Comparison of ENCODE assay signal across 18 mouse cellular contexts in genomic region chr14:51009572-51009971, GRCm38 (mm10). TPM values are rescaled to one million over a fixed set of nuclear protein-coding genes. Genes with fewer than 3 reads are reported as not detected.
DNase-seq lines count a peak whose midpoint lies in the region; ATAC-seq and TF ChIP-seq lines count a peak whose summit lies in the region.
"Had no signal": no experiment of that assay in that cellular context is flagged by ENCODE, and none has a peak within 500 bp of the region (broad histone marks: within the 10 kb centered on the region; RNA-seq: fewer than 3 reads in every experiment).

No protein-coding gene starts in this region.

- ATAC-seq in heart, embryonic 13.5 days (ENCODE audit: extremely low read depth, insufficient number of reproducible peaks, low FRiP score, low TSS enrichment), result no peak
- ATAC-seq in lung, embryonic 16.5 days (ENCODE audit: low read depth), result no peak
- ATAC-seq in lung, postnatal 0 days, result no peak
- ATAC-seq: CD4-positive, CD25-positive, alpha-beta regulatory T cell, adult 4 months; hindbrain, embryonic 16.5 days had no signal

- H3K27ac ChIP-seq in heart, embryonic 13.5 days (replicated peaks), result peak overlapping the region; percentile 96
- peak overlapping the region; percentile 98 for H3K27ac ChIP-seq in lung, embryonic 16.5 days (ENCODE audit: low read length)
- no peak overlapping the region for H3K27ac ChIP-seq in lung, postnatal 0 days (ENCODE audit: low read length)
- H3K27ac ChIP-seq: forebrain, embryonic 12.5 days had no signal

- intact Hi-C loops in heart, postnatal 14 days (cut with DNase I), result no loop called here

- no peaks in the 10 kb centered on the region for H3K9me3 ChIP-seq in heart, embryonic 13.5 days
- H3K9me3 ChIP-seq in lung, embryonic 16.5 days (ENCODE audit: control insufficient read depth, low read length), result no peaks in the 10 kb centered on the region
- no peaks in the 10 kb centered on the region for H3K9me3 ChIP-seq in lung, postnatal 0 days (ENCODE audit: low read length)
- H3K9me3 ChIP-seq: forebrain, embryonic 12.5 days had no signal

- H3K9ac ChIP-seq in heart, embryonic 13.5 days, result no peak overlapping the region
- no peak overlapping the region for H3K9ac ChIP-seq in lung, embryonic 16.5 days (ENCODE audit: low read length)
- no peak overlapping the region for H3K9ac ChIP-seq in lung, postnatal 0 days (replicated peaks; ENCODE audit: low read depth)
- H3K9ac ChIP-seq: forebrain, embryonic 12.5 days had no signal

- H3K36me3 ChIP-seq in heart, embryonic 13.5 days, result no peaks in the 10 kb centered on the region
- no peaks in the 10 kb centered on the region for H3K36me3 ChIP-seq in lung, embryonic 16.5 days (ENCODE audit: control insufficient read depth, insufficient read depth, low read length)
- H3K36me3 ChIP-seq in lung, postnatal 0 days (ENCODE audit: insufficient read depth, low read length), result no peaks in the 10 kb centered on the region
- H3K36me3 ChIP-seq: forebrain, embryonic 12.5 days had no signal

- no peak for DNase-seq in heart, postnatal 14 days
- no peak for DNase-seq in lung, postnatal 0 days (ENCODE audit: low spot score)
- peak; percentile 35 for DNase-seq in lung, postnatal 10 days
- no peak for DNase-seq in urinary bladder, postnatal 4 days (ENCODE audit: low spot score in 2 of 2)
- DNase-seq in thymus, postnatal 14 days, result no peak
- DNase-seq: cerebellum, postnatal 25 days; kidney, adult 9 months; thymus, adult 2 months had no signal

- H3K4me1 ChIP-seq in heart, embryonic 13.5 days, result peaks cover 31% of the 10 kb centered on the region
- peaks cover 16% of the 10 kb centered on the region for H3K4me1 ChIP-seq in lung, embryonic 16.5 days (replicated peaks; ENCODE audit: control insufficient read depth, insufficient read depth, low read length)
- H3K4me1 ChIP-seq in lung, postnatal 0 days (ENCODE audit: insufficient read depth, low read depth, low read length), result peaks cover 5% of the 10 kb centered on the region; the same call in 1 of the 2 replicates
- H3K4me1 ChIP-seq: forebrain, embryonic 12.5 days had no signal

- WGBS in heart, embryonic 13.5 days, result 77% methylated on average over 6 of the region's 6 CpGs
- 72% methylated on average over 6 of the region's 6 CpGs for WGBS in lung, embryonic 16.5 days
- 75% methylated on average over 6 of the region's 6 CpGs for WGBS in lung, postnatal 0 days

- no peak for TF ChIP-seq CTCF in lung, postnatal 0 days (IDR thresholded peaks at IDR 0.05)

- no peak for TF ChIP-seq EP300 in lung, postnatal 0 days (IDR thresholded peaks at IDR 0.05)

- H3K4me2 ChIP-seq in heart, embryonic 13.5 days, result no peak overlapping the region
- H3K4me2 ChIP-seq in lung, embryonic 16.5 days (ENCODE audit: low read depth, low read length), result no peak overlapping the region
- no peak overlapping the region for H3K4me2 ChIP-seq in lung, postnatal 0 days (replicated peaks; ENCODE audit: low read depth, low read length)
- H3K4me2 ChIP-seq: forebrain, embryonic 12.5 days had no signal

- H3K4me3 ChIP-seq in heart, embryonic 13.5 days, result no peak overlapping the region
- no peak overlapping the region for H3K4me3 ChIP-seq in lung, embryonic 16.5 days (ENCODE audit: low read length)
- H3K4me3 ChIP-seq in lung, postnatal 0 days (ENCODE audit: low read depth, low read length), result no peak overlapping the region
- H3K4me3 ChIP-seq: forebrain, embryonic 12.5 days had no signal

- H3K27me3 ChIP-seq in heart, embryonic 13.5 days (replicated peaks), result no peaks in the 10 kb centered on the region
- no peaks in the 10 kb centered on the region for H3K27me3 ChIP-seq in lung, embryonic 16.5 days (ENCODE audit: control insufficient read depth, insufficient read depth, low read depth, low read length)
- H3K27me3 ChIP-seq in lung, postnatal 0 days (replicated peaks; ENCODE audit: insufficient read depth, low read length), result no peaks in the 10 kb centered on the region
- H3K27me3 ChIP-seq: forebrain, embryonic 12.5 days had no signal

RNA-seq across cellular contexts. Expression of gene Rnase10, which starts 2.0 kb away (rescaled TPM):
- 0.34 and 0.40 TPM in 2 replicates for polyA plus RNA-seq in heart, embryonic 13.5 days (2015; fragmentation: Nextera tagmentation; extraction: Ambion mirVana)
- total RNA-seq in heart, postnatal 14 days (2021), result under 1 TPM in 1 of 2 experiments, not detected in 1; 0.22 TPM
- 0.26 and 0.31 TPM in 2 replicates for polyA plus RNA-seq in lung, embryonic 16.5 days (2015; fragmentation: Nextera tagmentation; extraction: Ambion mirVana)
- polyA plus RNA-seq in lung, postnatal 0 days (2015; fragmentation: Nextera tagmentation; extraction: Ambion mirVana), result 0.14 TPM in 1 of 2 replicates, not detected in the other
- total RNA-seq: MEL had no signal
- polyA plus RNA-seq: CD4-positive, CD25-positive, alpha-beta regulatory T cell, adult 4 months; forebrain, embryonic 12.5 days; limb, embryonic 11.5 days had no signal

RNA-seq across cellular contexts. Expression of gene Rnase9, which starts 32.1 kb away (rescaled TPM):
- polyA plus RNA-seq in heart, embryonic 13.5 days (2015; fragmentation: Nextera tagmentation; extraction: Ambion mirVana), result not detected in 2 replicates
- not detected for total RNA-seq in heart, postnatal 14 days (2021)
- not detected in 2 replicates for polyA plus RNA-seq in lung, embryonic 16.5 days (2015; fragmentation: Nextera tagmentation; extraction: Ambion mirVana)
- polyA plus RNA-seq in lung, postnatal 0 days (2015; fragmentation: Nextera tagmentation; extraction: Ambion mirVana), result not detected in 2 replicates
- total RNA-seq: MEL had no signal
- polyA plus RNA-seq: CD4-positive, CD25-positive, alpha-beta regulatory T cell, adult 4 months; embryonic facial prominence, embryonic 11.5 days; forebrain, embryonic 12.5 days; hindbrain, embryonic 16.5 days; limb, embryonic 11.5 days; liver, embryonic 16.5 days; neural tube, embryonic 14.5 days; thymus, adult 2 months had no signal

RNA-seq across cellular contexts. Expression of gene Rnase11, which starts 40.4 kb away (rescaled TPM):
- not detected in 2 replicates for polyA plus RNA-seq in heart, embryonic 13.5 days (2015; fragmentation: Nextera tagmentation; extraction: Ambion mirVana)
- not detected for total RNA-seq in heart, postnatal 14 days (2021)
- not detected in 2 replicates for polyA plus RNA-seq in lung, embryonic 16.5 days (2015; fragmentation: Nextera tagmentation; extraction: Ambion mirVana)
- not detected in 2 replicates for polyA plus RNA-seq in lung, postnatal 0 days (2015; fragmentation: Nextera tagmentation; extraction: Ambion mirVana)
- total RNA-seq: MEL had no signal
- polyA plus RNA-seq: CD4-positive, CD25-positive, alpha-beta regulatory T cell, adult 4 months; embryonic facial prominence, embryonic 11.5 days; forebrain, embryonic 12.5 days; hindbrain, embryonic 16.5 days; limb, embryonic 11.5 days; liver, embryonic 16.5 days; neural tube, embryonic 14.5 days; thymus, adult 2 months had no signal

RNA-seq across cellular contexts. Expression of gene Rnase12, which starts 47.9 kb away (rescaled TPM):
- polyA plus RNA-seq in heart, embryonic 13.5 days (2015; fragmentation: Nextera tagmentation; extraction: Ambion mirVana), result 0.99 and 1.1 TPM in 2 replicates
- not detected for total RNA-seq in heart, postnatal 14 days (2021)
- 0.34 TPM in 1 of 2 replicates, not detected in the other for polyA plus RNA-seq in lung, embryonic 16.5 days (2015; fragmentation: Nextera tagmentation; extraction: Ambion mirVana)
- 0.27 and 0.55 TPM in 2 replicates for polyA plus RNA-seq in lung, postnatal 0 days (2015; fragmentation: Nextera tagmentation; extraction: Ambion mirVana)
- total RNA-seq: MEL had no signal
- polyA plus RNA-seq: CD4-positive, CD25-positive, alpha-beta regulatory T cell, adult 4 months; embryonic facial prominence, embryonic 11.5 days; forebrain, embryonic 12.5 days; hindbrain, embryonic 16.5 days; limb, embryonic 11.5 days; neural tube, embryonic 14.5 days had no signal

RNA-seq across cellular contexts. Expression of gene Pnp2, which starts 53.8 kb away (rescaled TPM):
- polyA plus RNA-seq in heart, embryonic 13.5 days (2015; fragmentation: Nextera tagmentation; extraction: Ambion mirVana), result 0.74 TPM in 1 of 2 replicates, not detected in the other
- total RNA-seq in heart, postnatal 14 days (2021), result 1 to 10 TPM in 1 of 2 experiments, under 1 TPM in 1; 0.39 to 1.2 TPM
- 0.46 and 0.88 TPM in 2 replicates for polyA plus RNA-seq in lung, embryonic 16.5 days (2015; fragmentation: Nextera tagmentation; extraction: Ambion mirVana)
- polyA plus RNA-seq in lung, postnatal 0 days (2015; fragmentation: Nextera tagmentation; extraction: Ambion mirVana), result 0.80 and 1.2 TPM in 2 replicates
